In the genomic region with DNA sequence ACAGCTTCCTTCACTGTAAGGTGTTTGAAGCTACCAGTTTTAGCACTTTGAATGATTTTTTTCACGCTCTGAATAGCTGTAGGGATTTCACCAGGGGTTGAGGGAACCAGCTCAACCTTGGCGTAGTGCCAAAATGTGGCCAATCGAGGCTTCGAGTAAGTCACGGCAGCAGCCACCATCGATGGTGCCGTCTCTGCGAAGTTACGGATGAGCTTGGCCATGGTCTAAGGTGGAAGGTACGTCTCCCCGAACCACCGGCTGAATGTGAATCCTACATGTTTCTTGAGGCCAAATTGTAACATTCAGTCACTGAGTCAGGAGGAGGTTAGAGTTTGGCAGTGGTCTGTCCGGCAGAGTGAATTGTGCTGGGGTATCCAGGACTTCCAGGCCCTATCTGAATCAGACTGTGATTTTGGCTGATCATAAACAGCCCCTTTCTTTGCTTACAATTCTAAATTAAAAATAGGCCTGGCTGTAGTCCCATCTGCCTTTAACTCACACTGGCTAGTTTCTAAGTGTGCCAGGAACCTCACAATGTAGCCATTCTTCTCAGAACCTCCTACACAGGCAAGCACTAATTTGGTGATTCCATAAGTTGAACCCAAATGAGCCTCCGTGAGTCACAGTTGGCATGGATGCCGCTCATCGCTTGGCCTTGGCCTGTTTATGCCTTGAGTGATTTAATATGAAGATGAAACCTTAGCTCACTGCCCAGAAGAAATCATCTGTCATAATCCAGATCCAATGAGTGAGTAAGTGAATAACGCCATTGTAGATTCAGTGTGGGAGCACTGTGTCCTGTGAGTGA, we compare ENCODE assay signal across 8 mouse cellular contexts. TPM values are rescaled to one million over a fixed set of nuclear protein-coding genes. Genes with fewer than 3 reads are reported as not detected.
DNase-seq lines count a peak whose midpoint lies in the region; ATAC-seq and TF ChIP-seq lines count a peak whose summit lies in the region.

No protein-coding gene starts in this region.

- no peaks in the 10 kb centered on the region for H3K4me1 ChIP-seq in intestine, embryonic 14.5 days (replicated peaks; ENCODE audit: control insufficient read depth, insufficient read depth, low read length)
- no peaks in the 10 kb centered on the region for H3K4me1 ChIP-seq in intestine, postnatal 0 days (replicated peaks; ENCODE audit: control insufficient read depth, insufficient read depth, low read length)
- no peaks in the 10 kb centered on the region for H3K4me1 ChIP-seq in midbrain, embryonic 16.5 days (ENCODE audit: control insufficient read depth, insufficient read depth, low read length)

- no peak overlapping the region for H3K4me3 ChIP-seq in intestine, embryonic 14.5 days (ENCODE audit: low read depth, low read length)
- H3K4me3 ChIP-seq in intestine, postnatal 0 days (ENCODE audit: low read depth, low read length), result no peak overlapping the region
- no peak overlapping the region for H3K4me3 ChIP-seq in midbrain, embryonic 16.5 days (ENCODE audit: low read depth, low read length)

- no peak overlapping the region for H3K9ac ChIP-seq in intestine, embryonic 14.5 days (ENCODE audit: low read length)
- no peak overlapping the region for H3K9ac ChIP-seq in intestine, postnatal 0 days (ENCODE audit: low read depth, low read length)
- H3K9ac ChIP-seq in midbrain, embryonic 16.5 days (ENCODE audit: low read depth, low read length), result no peak overlapping the region

- no peak overlapping the region for H3K27ac ChIP-seq in intestine, embryonic 14.5 days (ENCODE audit: low read depth)
- H3K27ac ChIP-seq in intestine, postnatal 0 days (ENCODE audit: low read depth, low read length), result no peak overlapping the region
- no peak overlapping the region for H3K27ac ChIP-seq in midbrain, embryonic 16.5 days (ENCODE audit: low read length)

- WGBS in intestine, embryonic 14.5 days, result 89% methylated on average over 17 of the region's 17 CpGs
- WGBS in intestine, postnatal 0 days, result 90% methylated on average over 17 of the region's 17 CpGs
- WGBS in midbrain, embryonic 16.5 days, result 90% methylated on average over 17 of the region's 17 CpGs

- no peak; the same call in 1 of the 2 replicates for ATAC-seq in intestine, embryonic 14.5 days (replicated peaks; ENCODE audit: low FRiP score, low TSS enrichment, low read depth)
- no peak for ATAC-seq in intestine, postnatal 0 days
- ATAC-seq in midbrain, embryonic 16.5 days, result peak; percentile 56; the same call in 1 of the 2 replicates

- TF ChIP-seq CTCF in intestine, postnatal 0 days (IDR thresholded peaks at IDR 0.05; ENCODE audit: low read depth), result no peak

- DNase-seq in intestine, embryonic 14.5 days (ENCODE audit: low spot score), result peak; percentile 52
- peak; percentile 47 for DNase-seq in brain, embryonic 18.5 days (ENCODE audit: low read depth, low spot score)
- peak; percentile 99 for DNase-seq in gonadal fat pad, adult 2 months (ENCODE audit: low read depth)
- no peak for DNase-seq in lung, postnatal 10 days
- DNase-seq in spleen, adult 18-20 months, result no peak
- no peak for DNase-seq in urinary bladder, postnatal 25 days (ENCODE audit: low spot score)

- no peaks in the 10 kb centered on the region for H3K9me3 ChIP-seq in intestine, embryonic 14.5 days (ENCODE audit: control insufficient read depth, low read length)
- H3K9me3 ChIP-seq in intestine, postnatal 0 days (ENCODE audit: control insufficient read depth), result no peaks in the 10 kb centered on the region
- no peaks in the 10 kb centered on the region for H3K9me3 ChIP-seq in midbrain, embryonic 16.5 days (replicated peaks; ENCODE audit: control insufficient read depth, low read length, poor library complexity, severe bottlenecking)

- peaks cover 25% of the 10 kb centered on the region for H3K36me3 ChIP-seq in intestine, embryonic 14.5 days (ENCODE audit: control insufficient read depth, insufficient read depth, low read length)
- peaks cover 30% of the 10 kb centered on the region for H3K36me3 ChIP-seq in intestine, postnatal 0 days (ENCODE audit: control insufficient read depth, insufficient read depth)
- peaks cover 4% of the 10 kb centered on the region; the same call in 1 of the 2 replicates for H3K36me3 ChIP-seq in midbrain, embryonic 16.5 days (ENCODE audit: control insufficient read depth, insufficient read depth, low read length)

- no peak overlapping the region for H3K4me2 ChIP-seq in intestine, embryonic 14.5 days (ENCODE audit: low read length)
- no peak overlapping the region for H3K4me2 ChIP-seq in intestine, postnatal 0 days (replicated peaks; ENCODE audit: low read depth)
- no peak overlapping the region for H3K4me2 ChIP-seq in midbrain, embryonic 16.5 days (ENCODE audit: low read length)

- H3K27me3 ChIP-seq in intestine, embryonic 14.5 days (replicated peaks; ENCODE audit: control insufficient read depth, insufficient read depth, low read length), result no peaks in the 10 kb centered on the region
- no peaks in the 10 kb centered on the region for H3K27me3 ChIP-seq in intestine, postnatal 0 days (replicated peaks; ENCODE audit: control insufficient read depth, insufficient read depth, low read length)
- no peaks in the 10 kb centered on the region for H3K27me3 ChIP-seq in midbrain, embryonic 16.5 days (ENCODE audit: control insufficient read depth, insufficient read depth, low read depth, low read length)

RNA-seq across cellular contexts. Expression of a gene that starts 30.0 kb away (rescaled TPM):
- 145 and 146 TPM in 2 replicates for polyA plus RNA-seq in intestine, embryonic 14.5 days (2014; fragmentation: Nextera tagmentation; extraction: Ambion mirVana)
- 87.1 and 95.3 TPM in 2 replicates for polyA plus RNA-seq in intestine, postnatal 0 days (2015; fragmentation: Nextera tagmentation; extraction: Ambion mirVana)
- polyA plus RNA-seq in gonadal fat pad, adult 2 months (2012; rRNA removed), result 11.7 and 12.5 TPM in 2 replicates
- polyA plus RNA-seq in midbrain, embryonic 16.5 days (2015; fragmentation: Nextera tagmentation; extraction: Ambion mirVana), result 171 and 194 TPM in 2 replicates

Comparison
In these comparisons a context has a peak if more than half of its experiments do, and no peak if none do; other contexts are left out.
1. DNase-seq: peak in intestine, embryonic 14.5 days (single experiment), brain, embryonic 18.5 days (single experiment) and gonadal fat pad, adult 2 months (single experiment); none in lung, postnatal 10 days (single experiment), spleen, adult 18-20 months (0 of 2) and urinary bladder, postnatal 25 days (single experiment).